Mouse (Mus musculus) liver, adult 2 months (tissue): ENCODE measurements around the gene Mark3. TPM values are rescaled to one million over a fixed set of nuclear protein-coding genes. Genes with fewer than 3 reads are reported as not detected.

Experiments used
- DNase-seq: peaks from one replicate; pipeline ENCODE4 v3.0.0-alpha.2; 2011; ENCODE audit warnings: low read depth, low spot score; ENCODE audit errors: extremely low read depth
- H3K27ac ChIP-seq: fragments of 200-500 bp; replicated peaks from 2 replicates; pipeline ENCODE4 v1.5.1; 2012; ENCODE audit warnings: low read depth, mild to moderate bottlenecking, control low read depth, inconsistent platforms, low read length; ENCODE audit not compliant: insufficient read depth
- H3K27me3 ChIP-seq: fragments of 200-500 bp; 2 replicates; pipeline ENCODE4 v1.6.1; 2012; ENCODE audit warnings: mild to moderate bottlenecking, moderate library complexity, low read length, inconsistent platforms; ENCODE audit not compliant: control insufficient read depth, insufficient read depth
- H3K36me3 ChIP-seq: fragments of 200-500 bp; 2 replicates; pipeline ENCODE4 v1.6.1; 2012; ENCODE audit warnings: low read length, inconsistent platforms; ENCODE audit not compliant: control insufficient read depth, insufficient read depth
- H3K4me1 ChIP-seq: fragments of 200-500 bp; 2 replicates; pipeline ENCODE4 v1.6.1; 2011; ENCODE audit warnings: low read length; ENCODE audit not compliant: control insufficient read depth, insufficient read depth
- H3K4me3 ChIP-seq: fragments of 200-500 bp; 2 replicates; pipeline ENCODE4 v1.5.1; 2011; ENCODE audit warnings: low read depth, mild to moderate bottlenecking, control low read depth, low read length, moderate library complexity; ENCODE audit not compliant: insufficient read depth
- H3K79me2 ChIP-seq: fragments of 200-500 bp; 2 replicates; pipeline ENCODE4 v1.6.1; 2012; ENCODE audit warnings: inconsistent platforms, mild to moderate bottlenecking, low read length, moderate library complexity; ENCODE audit not compliant: control insufficient read depth, insufficient read depth
- H3K9ac ChIP-seq: fragments of 200-500 bp; 2 replicates; pipeline ENCODE4 v1.6.1; 2012; ENCODE audit warnings: low read depth, mild to moderate bottlenecking, control low read depth, inconsistent platforms, low read length
- CTCF ChIP-seq: fragments of 200-500 bp; IDR thresholded peaks from 2 replicates; pipeline ENCODE4 v1.5.1; 2011; ENCODE audit warnings: low read depth, low read length, control low read depth
- POLR2A ChIP-seq: fragments of 200-500 bp; IDR thresholded peaks from 2 replicates; pipeline ENCODE4 v1.6.1; 2011; ENCODE audit warnings: low read length, control low read depth; ENCODE audit not compliant: insufficient read depth; ENCODE audit errors: extremely low read depth
- WGBS: fragments of 180-500 bp; shearing (Covaris S2); methylation state at CpG from one replicate; pipeline ENCODE4 v1.1.7; 2018; 5-methylcytosine and 5-hydroxymethylcytosine counted together
- polyA plus RNA-seq: library from polyadenylated mRNA; depleted of rRNA; stranded (reverse); fragments of >200 nt; gene quantifications from 2 replicates; pipeline ENCODE4 v1.2.3, GENCODE M21; 2012
- total RNA-seq: library from RNA; depleted of rRNA; stranded (reverse); fragments of >200 nt; gene quantifications from 2 replicates; pipeline ENCODE4 v1.2.3, GENCODE M21; 2014

Gene Mark3
- total and polyA plus RNA-seq, 2 experiments, result 15.9 to 30.9 TPM

- Histone ChIP-seq H3K4me3 (no peak overlapping the region), H3K79me2 (no peaks in the 10 kb centered on the region), H3K9ac (no peak overlapping the region), H3K4me1 (no peaks in the 10 kb centered on the region), H3K27me3 (no peaks in the 10 kb centered on the region), H3K27ac (no peak overlapping the region), H3K36me3 (no peaks in the 10 kb centered on the region)
- TF ChIP-seq POLR2A (no peak), CTCF (no peak)
- WGBS, result 93% methylated on average over 5 of the region's 5 CpGs
- no peak for DNase-seq
Observed at GRCm38 (mm10) chr12:111565363-111565762, 9.0 kb upstream of the Mark3 start.

GRCm38 (mm10) chr12:111568836-111569235 lies 5.5 kb upstream of the Mark3 start:
- no peaks in the 10 kb centered on the region for H3K27me3 ChIP-seq
- H3K4me3 ChIP-seq, result no peak overlapping the region
- no peaks in the 10 kb centered on the region for H3K79me2 ChIP-seq
- 80% methylated on average over 11 of the region's 11 CpGs for WGBS
- DNase-seq, result no peak
- no peak overlapping the region for H3K27ac ChIP-seq
- no peaks in the 10 kb centered on the region for H3K36me3 ChIP-seq
- H3K9ac ChIP-seq, result no peak overlapping the region
- H3K4me1 ChIP-seq, result peaks cover 2% of the 10 kb centered on the region; the same call in 1 of the 2 replicates
- TF ChIP-seq POLR2A, result no peak
- no peak for TF ChIP-seq CTCF

GRCm38 (mm10) chr12:111572406-111572805 lies 1.9 kb upstream of the Mark3 start:
- Histone ChIP-seq H3K79me2 (peaks cover 6% of the 10 kb centered on the region; the same call in 1 of the 2 replicates), H3K4me3 (no peak overlapping the region), H3K36me3 (no peaks in the 10 kb centered on the region), H3K4me1 (peaks cover 13% of the 10 kb centered on the region), H3K9ac (no peak overlapping the region), H3K27me3 (no peaks in the 10 kb centered on the region), H3K27ac (no peak overlapping the region)
- TF ChIP-seq POLR2A (no peak), CTCF (no peak)
- no peak for DNase-seq
- 89% methylated on average over 7 of the region's 7 CpGs for WGBS

- TF ChIP-seq POLR2A, result no peak
- no peak for TF ChIP-seq CTCF
- H3K27me3 ChIP-seq, result no peaks in the 10 kb centered on the region
- no peak for DNase-seq
- no peaks in the 10 kb centered on the region for H3K36me3 ChIP-seq
- H3K79me2 ChIP-seq, result peaks cover 8% of the 10 kb centered on the region; the same call in 1 of the 2 replicates
- H3K9ac ChIP-seq, result no peak overlapping the region
- H3K4me3 ChIP-seq, result no peak overlapping the region
- WGBS, result 54% methylated on average over 6 of the region's 6 CpGs
- H3K4me1 ChIP-seq, result peaks cover 14% of the 10 kb centered on the region
- no peak overlapping the region for H3K27ac ChIP-seq
Observed at GRCm38 (mm10) chr12:111573315-111573714, 1.0 kb upstream of the Mark3 start.

GRCm38 (mm10) chr12:111574887-111575838 lies 840 bp downstream of the Mark3 start:
- H3K9ac ChIP-seq, result peak overlapping the region; percentile 90
- TF ChIP-seq CTCF (no peak), POLR2A (no peak)
- H3K27ac ChIP-seq, result peak overlapping the region; percentile 56
- under 1% methylated on average over 58 of the region's 58 CpGs for WGBS
- peaks cover 15% of the 10 kb centered on the region for H3K79me2 ChIP-seq
- DNase-seq, result peak; percentile 52
- H3K27me3 ChIP-seq, result no peaks in the 10 kb centered on the region
- peaks cover 20% of the 10 kb centered on the region for H3K4me1 ChIP-seq
- no peaks in the 10 kb centered on the region for H3K36me3 ChIP-seq
- peak overlapping the region; percentile 96 for H3K4me3 ChIP-seq

- Histone ChIP-seq H3K79me2 (peaks cover 42% of the 10 kb centered on the region), H3K36me3 (no peaks in the 10 kb centered on the region), H3K27me3 (no peaks in the 10 kb centered on the region), H3K4me3 (no peak overlapping the region), H3K27ac (no peak overlapping the region), H3K4me1 (peaks cover 14% of the 10 kb centered on the region), H3K9ac (no peak overlapping the region)
- DNase-seq, result no peak
- WGBS, result 24% methylated on average over 1 of the region's 1 CpGs
- no peak for TF ChIP-seq CTCF
- TF ChIP-seq POLR2A, result no peak
Observed at GRCm38 (mm10) chr12:111583058-111583457, 8.7 kb downstream of the Mark3 start.
